Mouse (Mus musculus): ENCODE data around the gene Mad2l2. TPM values are rescaled to one million over a fixed set of nuclear protein-coding genes. Genes with fewer than 3 reads are reported as not detected.

Mad2l2 gene
- total RNA-seq, 1 experiment = 34.0 TPM

- Histone ChIP-seq H3K4me3 (ENCODE audit: insufficient read depth in 1 of 2, low read depth in 1 of 2, low read length in 2 of 2, poor library complexity in 1 of 2, severe bottlenecking in 1 of 2) (peak overlapping the region in 1 of 2 experiments; percentile 31; a peak in 1 of 4 replicates), H3K27ac (ENCODE audit: insufficient read depth, low read depth, low read length, poor library complexity, severe bottlenecking) (no peak overlapping the region), H3K36me3 (ENCODE audit: control insufficient read depth, insufficient read depth, low read length, poor library complexity, severe bottlenecking) (no peaks in the 10 kb centered on the region), H3K9me3 (ENCODE audit: control insufficient read depth, insufficient read depth, low read depth, low read length) (no peaks in the 10 kb centered on the region), H3K9ac (ENCODE audit: insufficient read depth, low read depth, low read length, poor library complexity, severe bottlenecking) (no peak overlapping the region), H3K4me1 (ENCODE audit: control insufficient read depth in 2 of 2, insufficient read depth in 2 of 2, low read length in 2 of 2, poor library complexity in 1 of 2) (peaks cover 0 to 22% of the 10 kb centered on the region in 2 experiments; a peak in 2 of 4 replicates)
- in situ Hi-C loops (cut with MboI; ENCODE audit: low sequenced_read_pairs in 2 of 2, unreplicated experiment in 2 of 2) = loop anchor here in 1 of 2 experiments (5.0 kb wide), 1 partner anchor 53 kb away; no protein-coding TSS in a partner anchor
- no peak for TF ChIP-seq MAFK (IDR thresholded peaks at IDR 0.05; ENCODE audit: insufficient read depth, low read depth, low read length)
- TF ChIP-seq ZC3H11A (IDR thresholded peaks at IDR 0.05; ENCODE audit: borderline replicate concordance, low read depth, low read length) = no peak
- TF ChIP-seq ZNF384 (IDR thresholded peaks at IDR 0.05; ENCODE audit: low read depth, low read length) = no peak
- no peak for TF ChIP-seq CHD2 (IDR thresholded peaks at IDR 0.05; ENCODE audit: low read depth, low read length)
- no peak for TF ChIP-seq HCFC1 (IDR thresholded peaks at IDR 0.05; ENCODE audit: borderline replicate concordance, insufficient read depth, low read length)
- DNase-seq (ENCODE audit: low read depth, low spot score) = no peak
Measured at GRCm38 (mm10) chr4:148165551-148165950, 35.4 kb downstream of the Mad2l2 start.

DNA sequence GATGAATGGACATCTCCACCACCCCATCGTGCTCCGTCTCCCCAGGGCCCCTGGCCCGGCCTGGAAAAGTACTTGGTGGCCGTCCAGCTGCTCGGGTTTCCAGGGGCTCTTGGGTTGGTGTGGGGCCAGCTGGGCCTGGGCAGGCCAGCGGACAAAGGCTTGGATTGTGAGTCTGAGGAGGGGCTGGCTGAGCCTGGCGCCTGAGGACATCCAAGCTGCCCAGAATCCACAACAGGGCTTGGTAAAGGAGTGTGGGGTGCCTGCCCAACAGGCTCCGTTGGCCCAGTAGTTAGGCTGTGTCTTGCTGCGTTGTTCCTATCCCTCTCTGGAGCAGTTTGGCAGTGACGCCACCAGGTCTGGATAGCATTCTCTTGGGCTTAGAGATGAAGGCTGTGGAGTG, 36.2 kb downstream of the Mad2l2 start:
- no peak for DNase-seq (ENCODE audit: low read depth, low spot score)
- Histone ChIP-seq H3K9me3 (ENCODE audit: control insufficient read depth, insufficient read depth, low read depth, low read length) (no peaks in the 10 kb centered on the region), H3K4me1 (ENCODE audit: control insufficient read depth in 2 of 2, insufficient read depth in 2 of 2, low read length in 2 of 2, poor library complexity in 1 of 2) (peaks cover 0 to 16% of the 10 kb centered on the region in 2 experiments; a peak in 2 of 4 replicates), H3K4me3 (ENCODE audit: insufficient read depth in 1 of 2, low read depth in 1 of 2, low read length in 2 of 2, poor library complexity in 1 of 2, severe bottlenecking in 1 of 2) (no peak overlapping the region), H3K27ac (ENCODE audit: insufficient read depth, low read depth, low read length, poor library complexity, severe bottlenecking) (no peak overlapping the region), H3K36me3 (ENCODE audit: control insufficient read depth, insufficient read depth, low read length, poor library complexity, severe bottlenecking) (no peaks in the 10 kb centered on the region), H3K9ac (ENCODE audit: insufficient read depth, low read depth, low read length, poor library complexity, severe bottlenecking) (no peak overlapping the region)
- in situ Hi-C loops (cut with MboI; ENCODE audit: low sequenced_read_pairs in 2 of 2, unreplicated experiment in 2 of 2) = loop anchor here in 1 of 2 experiments (5.0 kb wide), 1 partner anchor 54 kb away; no protein-coding TSS in a partner anchor
- no peak for TF ChIP-seq CHD2 (IDR thresholded peaks at IDR 0.05; ENCODE audit: low read depth, low read length)
- no peak for TF ChIP-seq MAFK (IDR thresholded peaks at IDR 0.05; ENCODE audit: insufficient read depth, low read depth, low read length)
- TF ChIP-seq ZNF384 (IDR thresholded peaks at IDR 0.05; ENCODE audit: low read depth, low read length) = no peak
- TF ChIP-seq HCFC1 (IDR thresholded peaks at IDR 0.05; ENCODE audit: borderline replicate concordance, insufficient read depth, low read length) = no peak
- no peak for TF ChIP-seq ZC3H11A (IDR thresholded peaks at IDR 0.05; ENCODE audit: borderline replicate concordance, low read depth, low read length)

DNA sequence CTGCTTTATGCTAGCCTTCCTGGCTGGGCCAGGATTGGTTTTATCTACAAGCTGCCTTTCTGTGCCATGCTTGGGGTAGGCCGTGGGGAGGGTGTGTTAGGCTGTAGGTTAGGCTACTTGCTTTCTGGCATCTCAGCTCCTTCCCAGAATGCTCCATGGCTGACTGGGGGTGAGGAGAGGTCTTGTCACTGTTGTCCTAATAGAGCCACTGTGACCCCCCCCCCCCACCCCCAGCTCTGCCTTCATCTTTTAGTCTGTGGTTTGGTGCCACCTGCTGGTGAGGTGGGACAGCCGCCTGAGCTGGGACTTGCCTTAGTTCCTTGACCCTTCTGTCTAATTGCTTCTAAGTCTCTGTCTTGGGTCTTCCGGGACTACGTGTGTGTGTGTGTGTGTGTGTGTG, 36.8 kb downstream of the Mad2l2 start:
- H3K9ac ChIP-seq (ENCODE audit: insufficient read depth, low read depth, low read length, poor library complexity, severe bottlenecking) = no peak overlapping the region
- no peak overlapping the region for H3K27ac ChIP-seq (ENCODE audit: insufficient read depth, low read depth, low read length, poor library complexity, severe bottlenecking)
- TF ChIP-seq MAFK (IDR thresholded peaks at IDR 0.05; ENCODE audit: insufficient read depth, low read depth, low read length) (no peak), CHD2 (IDR thresholded peaks at IDR 0.05; ENCODE audit: low read depth, low read length) (no peak), ZNF384 (IDR thresholded peaks at IDR 0.05; ENCODE audit: low read depth, low read length) (no peak), HCFC1 (IDR thresholded peaks at IDR 0.05; ENCODE audit: borderline replicate concordance, insufficient read depth, low read length) (no peak), ZC3H11A (IDR thresholded peaks at IDR 0.05; ENCODE audit: borderline replicate concordance, low read depth, low read length) (no peak; the same call in 1 of the 2 replicates)
- DNase-seq (ENCODE audit: low read depth, low spot score) = no peak
- in situ Hi-C loops (cut with MboI; ENCODE audit: low sequenced_read_pairs in 2 of 2, unreplicated experiment in 2 of 2) = loop anchor here in 1 of 2 experiments (5.0 kb wide), 1 partner anchor 55 kb away; no protein-coding TSS in a partner anchor
- no peaks in the 10 kb centered on the region for H3K36me3 ChIP-seq (ENCODE audit: control insufficient read depth, insufficient read depth, low read length, poor library complexity, severe bottlenecking)
- H3K4me1 ChIP-seq (ENCODE audit: control insufficient read depth in 2 of 2, insufficient read depth in 2 of 2, low read length in 2 of 2, poor library complexity in 1 of 2) = peaks cover 0 to 15% of the 10 kb centered on the region in 2 experiments; a peak in 2 of 4 replicates
- H3K4me3 ChIP-seq (ENCODE audit: insufficient read depth in 1 of 2, low read depth in 1 of 2, low read length in 2 of 2, poor library complexity in 1 of 2, severe bottlenecking in 1 of 2) = no peak overlapping the region
- H3K9me3 ChIP-seq (ENCODE audit: control insufficient read depth, insufficient read depth, low read depth, low read length) = no peaks in the 10 kb centered on the region

DNA sequence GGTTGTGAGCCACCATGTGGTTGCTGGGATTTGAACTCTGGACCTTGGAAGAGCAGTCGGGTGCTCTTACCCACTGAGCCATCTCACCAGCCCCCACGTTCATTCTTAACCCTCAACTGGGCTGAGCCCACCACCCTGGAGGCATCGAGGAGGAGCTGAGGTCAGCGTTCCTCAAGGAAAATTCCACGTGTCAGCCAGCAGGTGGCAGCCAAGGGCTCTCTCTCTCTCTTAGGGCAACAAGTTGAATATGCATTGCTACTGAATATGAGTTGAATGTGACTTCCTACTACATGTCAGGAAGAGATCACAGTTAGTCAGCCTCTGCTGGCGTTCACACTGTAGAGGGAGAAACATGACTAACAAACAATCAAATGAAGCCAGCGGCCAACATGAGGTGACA, 38.1 kb downstream of the Mad2l2 start:
- Histone ChIP-seq H3K9ac (ENCODE audit: insufficient read depth, low read depth, low read length, poor library complexity, severe bottlenecking) (no peak overlapping the region), H3K9me3 (ENCODE audit: control insufficient read depth, insufficient read depth, low read depth, low read length) (no peaks in the 10 kb centered on the region), H3K4me3 (ENCODE audit: insufficient read depth in 1 of 2, low read depth in 1 of 2, low read length in 2 of 2, poor library complexity in 1 of 2, severe bottlenecking in 1 of 2) (no peak overlapping the region), H3K27ac (ENCODE audit: insufficient read depth, low read depth, low read length, poor library complexity, severe bottlenecking) (no peak overlapping the region), H3K4me1 (ENCODE audit: control insufficient read depth in 2 of 2, insufficient read depth in 2 of 2, low read length in 2 of 2, poor library complexity in 1 of 2) (peaks cover 0 to 15% of the 10 kb centered on the region in 2 experiments; a peak in 2 of 4 replicates), H3K36me3 (ENCODE audit: control insufficient read depth, insufficient read depth, low read length, poor library complexity, severe bottlenecking) (no peaks in the 10 kb centered on the region)
- no peak for DNase-seq (ENCODE audit: low read depth, low spot score)
- in situ Hi-C loops (cut with MboI; ENCODE audit: low sequenced_read_pairs in 2 of 2, unreplicated experiment in 2 of 2) = loop anchor here in 1 of 2 experiments (5.0 kb wide), 1 partner anchor 56 kb away; no protein-coding TSS in a partner anchor
- TF ChIP-seq HCFC1 (IDR thresholded peaks at IDR 0.05; ENCODE audit: borderline replicate concordance, insufficient read depth, low read length) (no peak), CHD2 (IDR thresholded peaks at IDR 0.05; ENCODE audit: low read depth, low read length) (no peak), MAFK (IDR thresholded peaks at IDR 0.05; ENCODE audit: insufficient read depth, low read depth, low read length) (peak; percentile 91), ZNF384 (IDR thresholded peaks at IDR 0.05; ENCODE audit: low read depth, low read length) (no peak)
